ENCODE assay signal across 12 mouse cellular contexts in the genomic region with DNA sequence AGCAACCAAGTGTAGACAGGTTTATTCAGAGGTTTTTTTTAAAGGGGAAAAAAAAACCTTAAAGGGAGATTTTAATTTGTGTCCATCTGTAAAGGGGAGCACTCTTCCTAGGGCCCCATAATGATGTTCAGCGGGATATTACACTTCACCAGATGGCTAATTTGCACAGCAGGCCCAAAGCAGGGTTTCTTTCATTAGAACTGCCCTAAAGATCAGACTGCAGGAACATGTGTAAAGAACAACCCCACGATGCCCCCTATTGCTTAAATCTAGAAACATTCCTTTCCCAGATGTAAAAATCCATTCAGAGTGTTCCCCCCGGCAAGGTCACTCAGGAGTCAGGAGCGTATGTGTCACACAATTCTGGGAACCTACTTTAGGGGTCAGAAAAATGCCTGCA.
DNase-seq lines count a peak whose midpoint lies in the region; ATAC-seq and TF ChIP-seq lines count a peak whose summit lies in the region.
"Had no signal": no experiment of that assay in that cellular context is flagged by ENCODE, and none has a peak within 500 bp of the region (broad histone marks: within the 10 kb centered on the region; RNA-seq: fewer than 3 reads in every experiment).

No protein-coding gene starts in this region.

- peak in 1 of 3 experiments; percentile 27; a peak in 1 of 6 replicates for TF ChIP-seq CTCF in MEL (IDR thresholded peaks at IDR 0.05 in 2 of 3, conservative IDR thresholded peaks at IDR 0.05 in 1 of 3; ENCODE audit: control insufficient read depth in 1 of 3, insufficient read depth in 1 of 3, low read depth in 2 of 3, low read length in 3 of 3, poor library complexity in 1 of 3, severe bottlenecking in 1 of 3)

- H3K36me3 ChIP-seq in MEL (ENCODE audit: control insufficient read depth in 1 of 2, insufficient read depth in 2 of 2, low read length in 2 of 2), result no peaks in the 10 kb centered on the region
- no peaks in the 10 kb centered on the region for H3K36me3 ChIP-seq in embryonic facial prominence, embryonic 14.5 days (ENCODE audit: control insufficient read depth, insufficient read depth, low read length)
- H3K36me3 ChIP-seq: heart, embryonic 10.5 days had no signal

- H3K9ac ChIP-seq in MEL (ENCODE audit: control insufficient read depth, low read depth, low read length, poor library complexity, severe bottlenecking), result no peak overlapping the region
- no peak overlapping the region for H3K9ac ChIP-seq in embryonic facial prominence, embryonic 14.5 days (ENCODE audit: low read depth, low read length)

- H3K27me3 ChIP-seq in MEL (ENCODE audit: control insufficient read depth in 1 of 2, insufficient read depth in 2 of 2, low read length in 2 of 2), result no peaks in the 10 kb centered on the region
- H3K27me3 ChIP-seq in embryonic facial prominence, embryonic 14.5 days (replicated peaks; ENCODE audit: control insufficient read depth, insufficient read depth, low read length), result no peaks in the 10 kb centered on the region
- H3K27me3 ChIP-seq: megakaryocyte, embryonic 14.5 days had no signal

- H3K9me3 ChIP-seq in MEL (replicated peaks; ENCODE audit: insufficient read depth, low read length), result no peaks in the 10 kb centered on the region
- no peaks in the 10 kb centered on the region for H3K9me3 ChIP-seq in embryonic facial prominence, embryonic 14.5 days (ENCODE audit: control insufficient read depth, low read length)
- H3K9me3 ChIP-seq: heart, embryonic 10.5 days; megakaryocyte, embryonic 14.5 days had no signal

- no peak overlapping the region for H3K27ac ChIP-seq in MEL (ENCODE audit: control insufficient read depth, low read depth, low read length)
- no peak overlapping the region for H3K27ac ChIP-seq in embryonic facial prominence, embryonic 14.5 days (replicated peaks; ENCODE audit: low read depth, low read length)
- H3K27ac ChIP-seq: heart, embryonic 10.5 days; left cerebral cortex, adult 2 months had no signal

- TF ChIP-seq EP300 in MEL (IDR thresholded peaks at IDR 0.05; ENCODE audit: low read depth in 1 of 2, low read length in 2 of 2), result no peak

- no peak for ATAC-seq in embryonic facial prominence, embryonic 14.5 days (ENCODE audit: low read depth)

- WGBS in embryonic facial prominence, embryonic 14.5 days, result 13% methylated on average over 4 of the region's 4 CpGs

- no peaks in the 10 kb centered on the region for H3K4me1 ChIP-seq in MEL (ENCODE audit: control insufficient read depth in 1 of 2, insufficient read depth in 2 of 2, low read length in 2 of 2)
- peaks cover 11% of the 10 kb centered on the region; the same call in 1 of the 2 replicates for H3K4me1 ChIP-seq in embryonic facial prominence, embryonic 14.5 days (ENCODE audit: control insufficient read depth, insufficient read depth, low read length)

- no peak overlapping the region for H3K4me3 ChIP-seq in MEL (ENCODE audit: control insufficient read depth in 1 of 2, insufficient read depth in 1 of 2, low read depth in 2 of 2, low read length in 2 of 2)
- no peak overlapping the region for H3K4me3 ChIP-seq in embryonic facial prominence, embryonic 14.5 days (ENCODE audit: low read depth, low read length)
- H3K4me3 ChIP-seq: heart, embryonic 10.5 days; left cerebral cortex, adult 2 months; megakaryocyte, embryonic 14.5 days had no signal

- no peaks in the 10 kb centered on the region for H3K79me2 ChIP-seq in MEL (ENCODE audit: control insufficient read depth, insufficient read depth, low read length, poor library complexity)

- intact Hi-C loops in gastrocnemius, postnatal 36 days (cut with DNase I), result no loop called here

- TF ChIP-seq POLR2A in MEL (IDR thresholded peaks at IDR 0.05; ENCODE audit: control insufficient read depth in 1 of 2, insufficient read depth in 1 of 2, low read depth in 1 of 2, low read length in 2 of 2, poor library complexity in 1 of 2), result no peak

- peak; percentile 41 for DNase-seq in adrenal gland, adult 2 months
- DNase-seq in adrenal gland, postnatal 10 days, result no peak
- DNase-seq in MEL (ENCODE audit: low read depth, low spot score), result no peak
- peak; percentile 24 for DNase-seq in embryonic facial prominence, embryonic 14.5 days (ENCODE audit: low spot score)
- peak; percentile 84 for DNase-seq in hindlimb bud, embryonic 11.5 days (ENCODE audit: extremely low spot score, low read depth, low spot score)
- no peak for DNase-seq in ovary, postnatal 36 days (ENCODE audit: low spot score)
- DNase-seq in heart, postnatal 4 days, result no peak
- DNase-seq in gastrocnemius, postnatal 36 days, result no peak
- DNase-seq: right cerebral cortex, postnatal 4 days had no signal

- H3K4me2 ChIP-seq in embryonic facial prominence, embryonic 14.5 days (ENCODE audit: low read depth, low read length), result no peak overlapping the region

- peak; percentile 30; the same call in 1 of the 2 replicates for TF ChIP-seq RAD21 in MEL (IDR thresholded peaks at IDR 0.05; ENCODE audit: low read depth, low read length)

TF ChIP-seq in MEL, 35 proteins besides CTCF, POLR2A, EP300 and RAD21:
- TF ChIP-seq KAT2A (conservative IDR thresholded peaks at IDR 0.05; ENCODE audit: low read depth, low read length) (no peak), NELFE (IDR thresholded peaks at IDR 0.05; ENCODE audit: low read depth, low read length) (no peak)

Comparison
In these comparisons a context has a peak if more than half of its experiments do, and no peak if none do; other contexts are left out.
1. DNase-seq: peak in adrenal gland, adult 2 months (single experiment), embryonic facial prominence, embryonic 14.5 days (single experiment) and hindlimb bud, embryonic 11.5 days (single experiment); none in adrenal gland, postnatal 10 days (single experiment), MEL (single experiment), ovary, postnatal 36 days (single experiment), heart, postnatal 4 days (single experiment) and gastrocnemius, postnatal 36 days (0 of 2).